Mouse (Mus musculus) kidney, postnatal 4 days (tissue): ENCODE measurements around the gene Rnf20.
"Not testable (repeated sequence)": the region's sequence is repeated elsewhere in the genome, so short reads cannot be mapped to it uniquely, and the experiment has no call there.

Source experiments
- DNase-seq, 2 experiments: peaks; one replicate each; pipeline ENCODE4 v3.0.0; 2021; ENCODE audit warnings: mixed read lengths in 2 of 2

Rnf20 gene

DNA sequence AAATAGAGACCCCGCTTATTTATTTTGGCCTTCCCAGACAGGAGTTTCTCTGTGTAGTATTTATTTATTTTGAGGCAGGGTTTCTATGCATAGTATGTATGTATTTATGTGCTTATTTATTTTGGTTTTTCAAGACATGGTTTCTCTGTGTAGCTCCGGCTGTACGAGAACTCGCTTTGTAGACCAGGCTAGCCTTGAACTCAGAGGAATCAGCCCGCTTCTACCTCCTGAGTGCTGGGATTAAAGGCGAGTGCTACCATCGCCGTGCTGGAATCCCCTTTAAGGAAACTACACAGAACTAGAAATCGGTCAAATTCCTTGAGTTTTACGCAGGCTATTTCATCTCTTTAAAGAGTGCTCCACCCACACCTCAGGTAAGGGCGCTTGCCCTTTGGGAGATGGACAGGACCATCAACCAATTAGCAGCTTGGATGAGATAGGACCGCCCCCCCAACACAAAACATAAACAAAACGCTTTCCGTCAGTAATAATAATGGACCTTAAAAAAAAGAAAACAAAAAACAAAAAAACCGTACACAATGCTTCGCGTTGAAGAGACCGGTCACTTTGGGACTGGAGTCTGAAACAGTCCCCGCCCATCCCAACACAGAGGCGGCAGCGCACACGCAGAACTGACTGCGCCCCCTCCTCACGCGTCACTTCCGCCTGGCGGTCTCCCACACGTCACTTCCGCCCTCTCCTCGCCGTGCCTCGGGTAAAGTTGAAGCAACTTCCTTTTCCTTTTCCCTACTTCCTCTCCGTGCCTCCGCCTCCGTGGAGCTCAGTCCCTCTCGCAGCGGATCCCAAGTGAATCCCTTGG lies at the start of gene Rnf20:
Gene Rnf20 (plus strand): TSS at position 688 of the 820 bp plus-strand sequence.
- DNase-seq, result peak; percentile 96 to 97

DNA sequence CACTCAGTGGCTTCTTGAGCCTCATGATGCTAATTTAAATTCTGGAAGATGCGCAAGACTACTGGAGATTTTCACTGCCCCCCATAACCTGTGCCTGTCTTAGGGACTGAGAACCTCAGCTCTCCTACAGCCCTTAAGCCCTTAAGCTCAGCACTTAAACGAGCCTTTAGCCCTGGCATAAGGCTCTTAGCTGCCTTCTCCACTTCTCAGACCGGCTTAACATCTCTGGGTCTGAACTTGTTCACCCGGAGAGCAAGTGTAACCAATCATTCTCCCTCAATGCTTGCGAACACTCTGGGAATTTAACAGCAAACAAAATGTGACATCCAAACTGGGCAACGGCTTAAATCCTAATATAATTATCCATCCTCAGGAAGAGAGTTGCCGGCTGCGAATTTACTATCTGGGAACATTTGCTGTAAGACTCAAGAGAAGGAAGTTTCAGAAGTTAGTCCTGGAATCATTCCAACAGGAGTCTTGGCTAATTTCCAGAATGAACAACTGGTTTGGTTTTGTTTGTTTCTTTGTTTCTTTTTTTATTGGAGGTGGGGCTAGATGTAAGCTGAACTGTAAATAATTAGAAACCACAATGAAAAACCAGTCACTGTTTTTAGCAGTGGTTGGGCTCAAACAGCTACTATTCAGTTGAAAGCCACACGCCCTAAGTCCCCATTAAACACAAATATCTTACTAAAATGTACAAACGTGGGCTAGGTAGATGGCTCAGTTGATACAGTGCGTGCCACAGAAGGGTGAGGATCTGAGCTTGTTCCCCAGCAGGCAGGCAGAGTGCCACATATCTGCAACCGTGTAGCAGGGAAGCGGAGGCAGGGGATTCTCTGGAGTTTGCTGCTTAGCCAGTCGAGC lies 47.6 kb upstream of the Rnf20 start:
- DNase-seq, result peak; percentile 14 to 29

DNA sequence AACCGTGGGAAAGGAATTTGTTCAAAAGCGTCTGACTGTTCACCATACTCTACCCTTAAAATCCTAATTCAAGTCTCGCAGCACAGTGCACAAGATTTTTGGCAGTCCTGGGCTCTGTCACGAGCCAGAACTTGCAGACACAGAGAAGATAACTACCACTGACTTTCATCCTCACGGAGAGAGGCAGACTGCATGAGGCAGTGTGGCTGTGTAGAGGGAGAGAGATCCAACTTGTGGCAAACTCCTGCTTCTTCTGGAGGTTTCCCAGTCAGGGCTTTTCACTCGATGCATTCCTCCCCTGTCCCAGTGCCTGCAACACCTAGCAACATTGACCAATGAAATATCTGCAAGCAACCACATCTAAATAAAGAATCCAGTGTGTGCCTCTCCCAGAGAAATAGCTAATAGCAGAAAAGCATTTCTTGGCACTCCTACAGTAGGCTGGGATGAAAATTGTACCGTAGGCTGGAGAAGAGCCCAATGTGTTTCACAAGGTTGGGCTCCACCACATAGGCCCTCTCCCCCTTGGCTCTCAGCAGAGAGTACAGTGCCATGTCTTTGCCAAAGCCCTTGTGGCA lies 46.2 kb upstream of the Rnf20 start:
- no peak for DNase-seq

DNA sequence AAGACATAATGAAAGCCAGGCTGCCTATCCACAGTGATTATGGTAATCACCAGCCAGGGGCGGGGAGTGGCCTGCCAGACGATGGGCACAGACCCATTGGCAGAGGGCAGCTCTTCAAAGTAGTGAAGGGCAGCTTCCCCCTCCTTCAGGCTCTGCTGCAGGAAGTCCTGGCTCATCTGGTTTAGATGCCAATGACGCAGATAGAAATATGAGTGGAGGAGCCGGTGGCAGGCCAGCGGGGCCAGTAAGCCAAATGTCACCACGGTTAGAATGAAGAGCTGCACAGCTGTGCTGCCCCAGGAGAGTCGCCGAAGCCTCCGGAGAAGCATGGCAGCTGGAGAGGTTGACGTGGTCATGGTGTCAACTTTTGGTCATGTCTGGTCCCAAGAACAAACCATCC lies 45.0 kb upstream of the Rnf20 start:
- no peak for DNase-seq

DNA sequence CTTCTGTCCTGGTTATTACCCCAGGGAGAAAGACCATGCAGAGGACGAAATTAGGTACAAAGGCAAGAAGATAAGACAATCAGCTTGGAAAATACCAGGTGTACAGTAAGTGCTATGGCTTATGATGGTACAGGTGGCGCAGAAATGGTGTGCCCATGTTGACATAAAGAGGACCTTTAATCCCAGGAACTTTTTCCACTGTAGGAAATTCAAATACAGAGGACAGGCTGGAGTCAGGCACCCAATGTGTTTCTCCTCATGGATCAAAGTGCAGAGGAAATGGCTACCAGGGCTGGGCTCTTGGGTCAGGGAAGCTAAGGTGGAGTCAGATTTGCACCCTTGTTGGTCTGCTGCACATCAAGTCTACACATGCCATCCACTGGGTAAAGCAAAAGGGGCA lies 41.7 kb upstream of the Rnf20 start:
- DNase-seq, result no peak

DNA sequence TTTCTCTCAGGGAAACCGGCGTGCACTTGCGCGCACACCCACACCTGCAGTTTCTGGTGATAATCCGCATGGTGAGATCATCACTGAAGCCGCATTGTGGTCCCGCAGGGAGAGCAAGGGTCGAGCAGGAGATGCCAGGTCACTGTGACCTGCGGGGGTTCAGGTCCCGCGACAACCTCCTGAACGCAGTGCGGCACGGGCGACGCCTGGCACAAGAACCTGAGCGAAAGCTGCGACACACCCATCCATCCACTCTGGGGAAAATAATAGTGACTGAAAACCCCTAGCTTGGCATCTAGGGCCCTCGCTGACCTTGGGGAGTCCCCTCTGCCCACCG lies 35.0 kb upstream of the Rnf20 start:
- DNase-seq, result no peak

DNA sequence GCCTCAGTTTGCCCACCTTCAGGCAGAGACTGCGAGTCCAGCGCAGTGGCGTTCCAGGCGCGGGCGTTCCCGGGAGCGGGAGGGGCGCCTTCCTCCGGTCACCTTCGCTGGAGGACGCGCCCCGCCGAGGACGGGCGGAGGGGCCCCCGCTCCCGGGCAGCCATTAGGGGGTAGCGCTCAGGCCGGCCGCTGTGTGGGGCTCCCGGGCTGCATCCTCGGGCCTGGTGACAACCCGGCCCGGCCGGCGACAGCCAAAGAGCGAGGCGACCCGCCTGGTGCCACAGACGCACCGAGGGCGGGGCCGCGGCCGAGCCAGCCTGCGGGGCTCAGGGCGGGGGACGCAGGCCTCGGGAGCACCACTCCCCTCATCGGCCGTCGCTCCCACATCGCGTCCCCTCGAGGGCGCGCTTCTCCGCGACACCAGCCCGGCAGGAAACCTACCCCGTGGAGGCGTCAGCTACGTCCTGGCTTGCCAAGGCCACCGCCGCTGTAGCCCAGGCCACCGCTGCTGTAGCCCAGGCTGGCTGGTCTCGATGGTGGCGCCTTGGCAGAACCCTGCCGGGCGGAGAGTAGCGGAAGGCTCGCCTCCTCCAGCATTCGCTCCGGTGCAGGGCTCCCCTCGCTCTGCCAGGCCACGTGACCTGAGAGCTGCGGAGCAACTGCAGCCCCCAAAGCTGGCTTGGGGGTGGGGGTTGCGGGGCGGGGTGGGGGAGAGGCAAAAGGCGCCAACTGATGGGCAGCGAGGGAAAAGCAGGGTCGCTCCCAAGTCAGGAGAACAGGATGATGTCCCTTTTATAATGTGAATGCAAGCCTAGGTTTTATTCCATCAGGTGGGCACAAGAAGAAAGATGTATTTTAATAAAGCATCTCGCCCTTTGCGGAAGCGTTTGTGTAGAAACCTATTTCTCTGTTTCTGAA lies 34.4 kb upstream of the Rnf20 start, which contains the start of gene Tmem246:
Gene Tmem246 (minus strand): TSS at position 694 of the 918 bp plus-strand sequence.
- peak; percentile 73 to 84 for DNase-seq

DNA sequence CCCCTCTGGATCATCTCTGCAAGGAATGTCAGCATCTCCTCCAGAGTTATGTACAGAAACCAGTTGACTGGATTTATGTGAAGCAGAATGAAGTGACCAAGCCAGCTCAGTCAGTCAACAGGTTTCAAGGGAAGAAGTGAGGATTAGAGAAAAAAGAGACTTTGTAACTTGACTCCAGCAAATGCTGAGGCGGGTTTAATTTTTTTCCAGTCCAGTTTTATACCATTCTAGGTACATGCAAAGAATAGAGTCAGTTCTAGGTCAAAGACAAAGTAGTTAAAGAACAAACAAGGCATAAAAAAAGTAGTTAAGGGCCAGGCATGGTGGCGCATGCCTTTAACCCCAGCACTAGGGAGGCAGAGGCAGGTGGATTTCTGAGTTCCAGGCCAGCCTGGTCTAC lies 28.6 kb upstream of the Rnf20 start:
- no peak for DNase-seq

DNA sequence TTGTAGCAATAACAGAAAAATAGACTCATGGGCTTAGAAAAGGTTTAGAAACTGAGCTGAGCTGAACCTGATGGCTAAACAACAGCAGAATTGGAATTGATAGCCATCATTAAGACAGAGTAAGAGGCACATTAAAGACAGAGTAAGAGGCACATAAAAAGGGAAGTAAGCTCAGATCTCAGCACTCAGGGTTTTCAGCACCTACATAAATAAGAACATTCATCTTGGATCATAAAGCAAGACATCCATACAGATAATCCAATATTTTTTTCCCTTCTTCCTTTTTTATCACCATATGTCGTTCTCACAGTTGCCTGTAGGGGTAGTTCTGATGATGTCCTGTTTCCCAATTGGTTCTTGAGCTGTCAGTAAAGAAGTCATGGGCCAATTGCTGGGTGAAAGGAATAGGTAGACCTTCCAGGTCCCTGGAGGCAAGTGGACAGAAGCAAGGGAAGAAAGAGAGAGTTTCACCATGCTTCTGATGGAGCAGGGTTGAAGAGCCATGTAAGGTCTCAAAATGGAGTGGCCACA lies 27.7 kb upstream of the Rnf20 start:
- DNase-seq, result no peak

DNA sequence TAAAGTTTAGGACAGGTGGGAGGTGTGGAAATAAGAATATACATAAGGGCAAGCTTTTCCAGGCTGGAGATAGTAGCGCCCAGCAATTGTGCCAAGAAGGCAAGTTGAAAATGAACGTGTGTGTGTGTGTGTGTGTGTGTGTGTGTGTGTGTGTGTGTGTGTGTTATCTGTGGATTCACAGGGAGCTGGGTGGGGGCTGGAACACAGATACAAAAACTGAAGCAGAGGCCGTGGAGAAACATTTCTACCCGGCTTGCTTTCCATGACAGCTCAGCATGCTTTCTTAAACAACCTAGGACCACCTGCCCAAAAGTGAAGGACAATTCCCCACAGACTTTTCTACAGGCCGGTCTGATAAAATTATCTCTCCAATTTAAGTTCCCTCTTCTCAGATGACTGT lies 27.2 kb upstream of the Rnf20 start:
- DNase-seq, result no peak

DNA sequence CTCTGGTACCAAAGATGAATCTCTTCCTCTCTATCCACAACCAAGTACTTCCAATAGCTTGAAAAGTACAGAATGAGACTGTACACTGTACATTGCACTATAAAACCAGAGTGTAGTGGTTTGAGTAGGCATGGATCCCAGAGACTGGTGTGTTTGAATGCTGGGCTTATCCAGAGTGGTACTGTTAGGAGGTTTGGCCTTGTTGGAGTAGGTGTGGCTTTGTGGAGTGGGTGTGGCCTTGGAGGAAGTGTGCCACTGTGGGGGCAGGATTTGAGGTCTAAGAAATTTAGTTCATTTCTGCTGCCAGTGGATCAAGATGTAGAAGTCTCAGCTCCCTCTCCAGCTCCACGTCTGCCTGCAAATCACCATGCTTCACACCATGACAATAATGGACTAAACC lies 26.3 kb upstream of the Rnf20 start:
- no peak for DNase-seq

DNA sequence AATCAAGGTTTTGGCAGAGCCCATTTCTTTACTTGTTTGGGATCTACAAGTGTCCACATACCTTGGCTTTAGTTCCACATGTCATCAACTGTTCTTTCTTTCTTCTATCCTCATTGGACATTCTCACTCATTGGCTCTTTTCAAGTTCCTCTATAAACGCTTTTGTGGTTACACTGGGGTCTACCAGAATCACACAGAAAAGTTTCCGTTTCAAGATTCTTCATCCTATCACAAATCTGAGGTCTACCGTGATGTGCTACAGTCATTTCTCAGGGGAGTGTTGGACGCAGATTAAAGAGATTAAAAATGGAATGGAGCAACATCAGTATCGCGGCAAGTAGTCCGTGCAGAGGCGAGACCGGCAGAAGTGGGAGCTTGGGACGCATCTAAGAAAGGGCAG lies 14.9 kb upstream of the Rnf20 start:
- DNase-seq, result no peak

DNA sequence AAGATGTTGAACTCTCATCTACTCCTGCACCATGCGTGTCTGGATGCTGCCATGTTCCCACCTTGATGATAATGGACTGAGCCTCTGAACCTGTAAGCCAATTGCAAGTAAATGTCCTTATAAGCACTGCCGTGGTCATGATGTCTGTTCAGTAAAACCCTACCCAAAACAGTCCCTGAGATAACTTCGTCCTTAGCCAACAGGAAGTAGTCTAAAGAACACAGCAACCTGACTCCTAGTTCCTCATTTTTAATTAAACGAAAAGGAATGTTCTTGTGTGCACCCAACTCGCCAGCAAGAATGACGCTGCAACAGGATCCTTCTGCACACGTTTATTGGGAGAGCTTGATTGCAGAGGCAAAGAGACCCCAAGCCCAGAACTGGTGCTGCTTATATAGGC lies 11.9 kb upstream of the Rnf20 start:
- DNase-seq, result not testable (repeated sequence)

DNA sequence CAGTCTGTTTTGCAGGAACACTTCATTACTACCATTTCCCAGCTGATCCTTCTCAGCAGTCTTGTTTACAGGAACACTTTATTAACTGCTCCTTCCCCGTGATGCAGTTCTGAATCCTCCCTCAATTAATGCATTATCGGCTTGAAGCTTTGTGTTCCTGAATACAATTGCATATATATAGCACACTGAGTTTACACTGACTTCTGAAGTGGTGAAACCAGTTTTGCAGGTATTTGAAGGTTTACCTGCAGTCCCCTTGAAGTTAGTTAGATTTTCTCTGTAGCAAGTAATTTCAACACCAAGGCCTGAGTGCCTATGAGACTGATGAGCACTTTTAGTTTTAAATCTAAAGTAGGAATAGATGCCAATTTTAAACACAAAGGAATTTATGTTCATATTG lies 9.5 kb upstream of the Rnf20 start:
- no peak for DNase-seq

DNA sequence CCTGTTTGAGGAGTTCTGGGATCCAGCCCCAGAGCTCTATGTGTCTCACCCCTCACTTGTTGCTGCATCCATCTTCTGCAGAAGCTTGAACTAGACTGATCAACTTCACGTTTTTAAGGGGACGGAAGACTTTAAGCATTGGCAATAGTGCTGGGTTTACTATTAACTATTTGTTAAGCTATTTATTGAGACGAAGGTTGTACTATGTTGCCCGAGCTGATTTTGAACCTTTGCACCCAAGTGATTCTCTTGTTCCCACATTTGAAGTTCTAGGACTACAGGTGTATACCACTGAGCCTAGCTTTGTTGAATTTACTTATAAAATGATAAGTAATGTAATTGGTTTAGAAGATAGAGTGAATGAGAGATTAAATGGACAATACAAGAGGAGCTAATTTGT lies 7.9 kb upstream of the Rnf20 start:
- no peak for DNase-seq

DNA sequence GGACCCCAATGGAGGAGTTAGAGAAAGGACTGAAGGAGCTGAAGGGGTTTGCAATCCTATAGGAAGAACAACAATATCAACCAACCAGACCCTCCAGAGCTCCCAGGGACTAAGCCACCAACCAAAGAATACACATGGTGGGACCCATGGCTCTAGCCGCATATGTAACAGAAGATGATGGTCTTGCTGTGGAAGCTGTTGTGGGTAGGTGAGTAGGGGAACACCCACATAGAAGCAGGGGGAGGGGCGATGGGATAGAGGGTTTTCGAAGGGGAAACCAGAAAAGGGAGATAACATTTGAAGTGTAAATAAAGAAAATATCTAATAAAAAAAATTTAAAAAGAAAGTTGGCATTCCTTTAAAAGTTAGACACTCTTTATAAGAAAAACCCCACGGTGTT lies 6.8 kb upstream of the Rnf20 start:
- DNase-seq, result not testable (repeated sequence)

DNA sequence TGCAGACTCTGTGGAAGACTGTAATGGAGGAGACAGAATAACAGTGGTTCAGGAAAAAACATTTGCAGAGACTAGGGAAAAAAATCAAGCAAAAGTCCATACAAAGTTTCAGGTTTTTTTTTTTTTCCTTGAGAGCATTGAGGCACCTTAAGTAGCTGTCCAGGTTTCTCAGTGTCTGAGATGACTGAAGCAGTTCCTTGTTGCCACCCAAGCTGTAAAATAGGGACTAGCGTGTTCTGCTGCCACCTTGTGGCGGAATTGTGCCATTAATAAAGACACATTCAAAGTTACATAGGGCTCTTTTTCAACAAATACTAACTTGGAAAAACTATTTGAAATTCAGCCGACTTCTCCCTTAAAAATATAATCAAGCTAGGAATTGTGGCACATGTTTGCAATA lies 4.8 kb upstream of the Rnf20 start:
- peak; percentile 83 to 85 for DNase-seq

DNA sequence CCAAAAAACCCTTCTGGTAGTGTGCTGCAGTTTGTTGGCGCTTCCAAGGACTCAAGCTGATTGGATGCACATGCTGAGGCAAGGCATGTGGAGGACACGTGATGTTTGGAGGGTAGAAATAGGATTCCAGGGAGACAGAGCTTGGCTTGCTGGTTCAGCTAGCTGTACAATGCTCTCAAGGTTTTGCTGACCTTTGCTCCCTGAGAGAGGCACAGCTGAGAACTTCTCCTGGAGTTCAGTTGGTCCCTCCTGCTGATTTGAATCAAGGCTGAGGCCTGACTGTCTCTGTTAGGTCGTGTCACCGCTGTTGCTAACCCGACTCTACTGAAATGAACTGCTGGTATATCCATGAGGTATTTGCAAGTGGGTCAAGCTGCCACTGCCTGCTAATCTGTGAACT lies 2.9 kb upstream of the Rnf20 start:
- DNase-seq, result no peak

DNA sequence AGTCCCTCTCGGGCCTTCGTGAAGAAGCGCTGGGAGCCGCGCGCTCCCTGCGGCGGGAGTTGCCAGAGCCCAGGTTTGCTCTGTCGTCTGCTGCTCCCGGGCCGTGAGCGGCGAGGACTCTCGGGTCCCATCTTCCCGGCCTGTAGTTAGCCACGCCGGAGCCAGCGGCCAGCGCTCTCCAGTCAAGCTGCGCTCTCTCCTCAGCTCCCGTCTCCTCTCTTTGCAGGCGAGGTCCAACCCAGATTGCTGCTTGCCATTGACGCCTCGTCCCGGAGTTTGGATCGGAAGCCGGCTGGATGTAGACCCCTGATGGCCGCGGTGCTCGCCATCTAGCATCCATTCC lies 304 bp downstream of the Rnf20 start:
- DNase-seq, result no peak

DNA sequence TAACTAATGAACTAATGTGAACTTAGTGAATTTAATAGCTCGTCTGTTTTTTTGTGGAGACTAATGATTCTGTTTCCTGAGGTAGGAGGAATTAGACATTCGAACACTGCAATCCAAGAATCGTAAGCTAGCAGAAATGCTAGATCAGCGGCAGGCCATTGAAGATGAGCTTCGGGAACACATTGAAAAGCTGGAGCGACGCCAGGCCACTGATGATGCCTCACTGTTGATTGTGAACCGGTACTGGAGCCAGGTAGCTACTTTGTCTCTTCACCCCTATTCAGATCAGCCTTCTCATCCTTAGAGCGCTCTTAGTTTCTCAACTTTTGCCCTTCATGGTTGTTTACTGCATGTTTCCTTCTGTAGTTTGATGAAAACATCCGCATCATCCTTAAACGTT lies 6.0 kb downstream of the Rnf20 start:
- DNase-seq, result no peak

DNA sequence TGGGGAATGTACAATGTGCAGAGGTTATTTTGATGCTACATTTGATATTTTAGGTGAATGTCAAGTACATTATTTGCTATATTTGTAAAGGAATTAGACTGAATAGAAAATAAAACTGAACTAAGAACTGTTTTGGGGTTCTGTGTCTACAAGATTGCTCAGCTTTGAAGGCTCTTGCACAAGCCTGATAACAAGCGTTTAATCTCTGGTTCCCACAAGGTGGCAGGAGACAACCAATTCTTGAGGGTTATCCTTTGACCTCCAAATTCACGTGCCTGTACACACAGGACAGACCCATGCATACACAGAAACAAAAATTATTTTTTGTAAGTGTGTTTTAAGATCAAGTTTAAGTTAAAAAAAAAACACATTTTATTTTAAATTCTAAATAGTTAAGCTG lies 8.1 kb downstream of the Rnf20 start:
- DNase-seq, result no peak

DNA sequence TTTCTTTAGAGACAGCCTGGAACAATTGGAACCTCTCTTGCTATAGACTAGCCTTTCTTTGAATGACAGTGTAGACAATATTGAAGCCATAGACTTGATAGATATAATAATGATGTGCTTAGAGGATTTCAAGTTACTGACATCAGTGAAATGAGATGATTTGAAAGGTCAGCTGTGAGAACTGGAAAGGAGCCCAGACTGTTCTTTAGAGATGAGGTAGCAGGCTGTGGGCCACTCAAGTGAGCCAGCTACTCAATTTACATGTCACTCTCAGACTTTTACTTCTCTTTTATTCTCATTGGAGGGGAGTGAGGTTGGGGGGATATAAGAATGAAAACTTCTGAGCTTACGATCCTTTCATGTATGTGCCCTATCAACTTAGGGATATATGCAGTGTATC lies 27.6 kb downstream of the Rnf20 start:
- no peak for DNase-seq

DNA sequence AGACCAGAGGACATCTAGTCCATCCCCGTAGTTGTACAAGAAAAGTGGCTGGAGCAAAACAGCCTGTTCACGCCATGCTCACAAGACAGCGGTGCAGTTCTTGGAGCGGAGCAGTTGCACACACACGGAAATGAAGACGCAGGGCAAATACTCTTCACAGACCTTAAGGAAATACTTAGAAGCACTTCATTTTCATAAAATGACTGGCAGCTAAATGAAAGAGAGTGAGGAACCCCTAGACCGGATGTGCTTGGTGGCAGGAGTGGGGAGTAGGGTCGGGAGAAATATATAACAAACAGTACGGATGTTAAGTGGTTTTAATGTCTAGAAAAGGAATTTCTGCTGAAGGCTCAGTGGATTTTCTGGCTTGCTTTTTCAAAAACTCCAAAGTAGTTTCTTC lies 29.9 kb downstream of the Rnf20 start:
- no peak for DNase-seq
